Mouse (Mus musculus) cerebellum, adult 11-12 months (tissue): ENCODE results near the gene Rasgrf2.
"Not testable (repeated sequence)": the region's sequence is repeated elsewhere in the genome, so short reads cannot be mapped to it uniquely, and the experiment has no call there.

Source experiments
- DNase-seq: peaks from one replicate; pipeline ENCODE4 v3.0.0; 2022

Gene Rasgrf2

GRCm38 (mm10) chr13:92131384-92132150, at the start of gene Rasgrf2:
Gene Rasgrf2, minus strand, starts transcription at chr13:92131656.
- DNase-seq = no peak

GRCm38 (mm10) chr13:92172686-92173085, 41.2 kb upstream of the Rasgrf2 start:
- not testable (repeated sequence) for DNase-seq

GRCm38 (mm10) chr13:92150551-92150950, 19.1 kb upstream of the Rasgrf2 start:
- DNase-seq = no peak

GRCm38 (mm10) chr13:92148858-92149257, 17.4 kb upstream of the Rasgrf2 start:
- no peak for DNase-seq

DNA sequence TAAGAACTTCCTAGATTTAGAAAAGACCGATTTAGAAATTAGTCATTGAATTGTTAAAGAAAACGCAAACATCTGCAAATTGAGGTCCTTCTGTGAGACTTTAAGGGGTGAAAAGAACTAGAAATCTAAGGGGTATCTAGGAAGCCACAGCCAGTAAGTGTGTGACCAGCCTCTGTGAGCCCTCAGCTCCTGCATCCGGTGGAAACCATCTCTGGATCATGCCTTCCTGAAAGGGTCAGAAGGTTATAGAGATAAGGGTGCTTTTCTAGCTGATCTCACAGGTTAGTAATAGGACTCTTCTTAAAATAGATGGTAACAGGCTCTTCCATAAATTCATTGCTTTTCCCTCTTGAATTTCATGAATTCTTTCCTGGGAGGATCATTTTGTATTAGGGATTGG, 3.3 kb upstream of the Rasgrf2 start:
- no peak for DNase-seq

GRCm38 (mm10) chr13:92132599-92132998, 1.1 kb upstream of the Rasgrf2 start:
- DNase-seq = no peak

DNA sequence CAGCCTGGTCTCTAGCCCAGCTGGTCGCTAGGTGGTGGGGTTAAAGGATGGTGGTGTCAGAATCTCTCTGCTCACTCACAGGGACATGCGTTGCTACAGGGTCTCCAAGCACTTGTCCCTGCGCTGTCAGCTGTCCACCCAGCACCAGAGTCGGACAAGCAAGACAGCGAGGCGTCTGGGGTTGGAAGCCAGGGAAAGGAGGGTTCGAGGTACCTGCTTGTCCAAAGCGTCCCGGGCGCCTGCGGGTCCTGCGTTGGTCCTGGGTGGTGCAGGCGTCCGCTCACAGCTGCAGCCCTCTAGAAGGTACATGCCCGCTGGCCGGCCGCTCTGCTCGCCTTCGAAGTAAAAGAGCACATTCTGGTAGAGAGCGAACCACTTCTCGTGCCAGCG, 467 bp downstream of the Rasgrf2 start:
- DNase-seq = no peak

DNA sequence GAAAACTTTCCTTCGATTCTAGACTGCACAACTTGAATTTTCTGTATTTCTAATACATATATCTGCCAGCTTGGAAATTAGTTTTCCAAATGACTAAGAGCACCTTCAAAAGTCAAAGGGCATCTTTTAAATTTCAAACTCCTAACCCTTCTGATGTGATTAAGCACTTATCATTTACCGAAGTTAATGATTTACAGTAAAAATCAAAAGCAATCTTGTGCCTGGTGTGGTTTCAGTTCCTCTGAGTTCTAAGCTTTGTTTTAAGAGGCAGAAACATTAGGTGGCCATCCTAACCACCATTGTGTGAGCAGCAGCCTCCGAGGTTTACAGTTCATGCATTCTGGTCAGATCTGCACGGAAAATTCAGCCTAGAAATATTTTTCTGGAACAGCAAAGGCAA, 1.6 kb downstream of the Rasgrf2 start:
- no peak for DNase-seq

DNA sequence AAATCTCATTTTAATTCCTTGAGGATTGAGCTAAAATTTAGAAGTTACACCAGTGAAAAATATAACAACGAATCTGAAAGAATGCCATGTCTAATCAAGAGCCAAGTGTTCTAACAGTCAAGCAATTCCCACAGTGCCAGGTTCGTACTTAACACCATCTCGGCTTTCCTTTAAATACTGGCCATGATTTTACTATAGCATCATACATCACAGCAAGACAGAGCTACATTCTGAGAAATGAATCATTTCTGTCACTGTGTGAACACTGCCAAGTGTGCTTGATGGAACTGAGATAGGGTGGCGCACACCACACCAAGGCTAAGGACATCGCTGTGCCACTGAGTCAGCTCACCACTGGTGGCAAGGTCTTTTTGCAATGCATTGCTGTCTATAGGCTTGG, 5.6 kb downstream of the Rasgrf2 start:
- DNase-seq = no peak

DNA sequence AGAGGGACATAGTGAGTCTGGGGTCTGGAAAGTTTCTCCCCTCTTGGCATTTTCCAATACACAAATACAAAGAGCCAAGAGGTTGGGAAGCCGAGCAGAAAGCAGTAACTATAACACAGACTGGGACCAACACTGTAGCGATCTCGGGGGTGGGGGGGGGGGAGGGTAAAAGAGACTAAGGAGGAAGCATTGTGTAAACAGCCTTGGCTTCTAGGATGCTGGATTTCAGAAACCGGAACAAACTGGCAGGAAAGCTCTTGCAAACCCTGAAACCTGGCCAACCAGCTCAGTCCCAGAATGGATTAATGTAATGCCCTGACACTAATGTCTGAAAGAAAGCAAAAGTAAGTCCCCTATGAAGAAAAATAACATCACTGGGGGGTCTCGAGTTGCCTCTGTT, 11.8 kb downstream of the Rasgrf2 start:
- no peak for DNase-seq

DNA sequence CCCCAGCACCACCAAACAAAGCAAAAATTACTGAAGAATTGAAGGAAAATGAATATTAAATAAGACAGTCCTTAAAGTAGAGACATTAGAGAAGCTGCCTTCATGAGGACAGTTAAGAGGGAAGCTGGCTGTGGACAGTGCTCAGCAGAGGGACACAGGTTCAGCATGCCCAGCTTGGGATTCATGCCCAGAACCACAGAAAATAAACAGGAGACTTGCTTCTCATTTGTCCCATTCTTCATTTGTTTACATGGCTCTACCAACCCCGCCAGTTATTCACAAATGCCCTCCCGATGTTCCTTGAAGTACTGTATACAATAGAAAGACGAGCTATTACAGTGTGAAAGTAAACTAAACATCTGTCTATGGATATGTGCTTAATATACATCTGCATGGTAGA, 17.4 kb downstream of the Rasgrf2 start:
- no peak for DNase-seq

DNA sequence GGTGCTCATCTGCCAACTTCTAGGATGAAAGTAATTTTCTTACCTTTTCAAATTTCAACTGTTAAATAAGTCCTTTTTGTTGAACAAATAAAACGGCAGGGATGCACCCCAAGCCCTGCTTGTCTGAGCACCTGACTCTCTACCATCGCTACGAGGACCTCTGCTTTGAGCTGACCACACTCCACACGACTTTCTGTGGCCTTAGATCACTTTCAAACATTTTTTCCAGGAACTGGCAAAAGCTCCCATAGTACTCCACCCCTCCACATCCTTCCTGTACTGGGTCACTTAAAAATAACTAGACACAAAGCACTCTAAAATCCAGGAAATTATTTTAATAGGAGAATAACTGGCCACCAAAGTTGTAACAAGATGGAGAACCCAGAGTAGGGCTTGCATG, 23.2 kb downstream of the Rasgrf2 start:
- no peak for DNase-seq

GRCm38 (mm10) chr13:92104259-92104658, 27.2 kb downstream of the Rasgrf2 start:
- no peak for DNase-seq

DNA sequence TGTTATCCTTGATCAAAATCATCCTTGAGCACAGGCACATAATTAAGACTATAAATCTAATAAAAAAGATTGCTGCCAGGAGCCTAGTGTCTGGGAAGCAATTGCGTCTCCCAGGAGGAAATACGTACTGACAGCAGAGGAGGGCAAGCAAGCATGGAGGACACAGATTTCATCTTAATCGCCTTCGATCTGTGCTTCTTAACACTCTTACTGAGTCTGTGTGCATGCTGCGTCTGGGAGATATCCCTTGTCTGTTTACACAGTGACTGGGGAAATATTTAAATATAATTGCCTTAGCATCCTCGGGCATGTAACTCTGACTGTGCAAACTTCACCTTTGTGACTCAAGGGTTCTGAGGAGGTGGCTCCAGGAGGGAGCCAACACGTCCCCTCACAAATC, 33.0 kb downstream of the Rasgrf2 start:
- DNase-seq = no peak

GRCm38 (mm10) chr13:92095131-92096090, 36.0 kb downstream of the Rasgrf2 start:
- no peak for DNase-seq

DNA sequence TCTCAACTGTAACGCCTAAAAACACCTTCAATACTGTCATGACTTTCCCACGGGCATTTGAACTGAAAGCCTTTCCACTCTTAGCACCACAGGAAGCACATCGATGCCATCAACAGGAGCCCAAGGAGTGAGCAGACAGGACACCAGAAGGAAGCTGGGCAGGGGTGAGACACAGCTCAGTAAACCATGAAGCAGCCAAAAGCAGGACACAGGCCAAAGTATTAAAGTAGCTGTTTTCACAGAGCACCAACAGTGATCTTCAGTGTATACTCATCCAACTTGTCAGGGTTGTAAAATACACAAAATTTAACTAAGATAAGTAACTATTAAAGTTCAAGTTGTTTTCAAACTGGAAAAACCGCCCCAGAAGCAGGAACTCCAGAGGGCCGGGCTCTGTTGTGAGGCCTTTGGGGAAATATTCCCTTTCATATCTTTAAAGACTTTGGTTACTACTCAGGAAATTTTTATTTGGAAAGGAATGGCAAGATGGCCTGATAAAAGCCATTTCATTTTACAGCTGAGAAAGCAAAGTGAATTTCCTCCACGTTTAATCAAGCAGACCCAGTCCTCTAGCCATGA, 37.7 kb downstream of the Rasgrf2 start:
- no peak for DNase-seq

- no peak for DNase-seq
These were observed 58.3 kb downstream of the Rasgrf2 start for GRCm38 (mm10) chr13:92073111-92073510.

- no peak for DNase-seq
These were observed 62.8 kb downstream of the Rasgrf2 start for GRCm38 (mm10) chr13:92068651-92069050.

DNA sequence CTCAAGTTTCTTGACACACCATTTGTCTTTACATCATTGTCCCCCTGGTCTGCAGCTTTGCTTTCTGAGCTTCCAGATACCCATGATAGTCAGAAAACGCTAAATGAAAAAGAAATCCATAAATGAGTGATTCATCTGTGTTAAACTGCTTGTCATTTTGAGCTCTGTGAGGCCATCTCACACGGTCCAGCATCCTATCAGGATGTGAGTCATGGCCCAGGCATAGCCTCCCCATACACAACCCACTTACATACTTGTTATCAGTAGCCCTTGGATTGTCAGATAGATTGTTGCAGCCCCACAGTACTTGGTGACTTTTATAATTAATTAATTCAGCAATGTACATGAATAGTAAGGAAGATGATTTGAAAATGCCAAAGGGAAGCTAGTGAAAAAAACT, 63.6 kb downstream of the Rasgrf2 start:
- DNase-seq = no peak

- no peak for DNase-seq
These were observed 77.7 kb downstream of the Rasgrf2 start for GRCm38 (mm10) chr13:92053748-92054147.

DNA sequence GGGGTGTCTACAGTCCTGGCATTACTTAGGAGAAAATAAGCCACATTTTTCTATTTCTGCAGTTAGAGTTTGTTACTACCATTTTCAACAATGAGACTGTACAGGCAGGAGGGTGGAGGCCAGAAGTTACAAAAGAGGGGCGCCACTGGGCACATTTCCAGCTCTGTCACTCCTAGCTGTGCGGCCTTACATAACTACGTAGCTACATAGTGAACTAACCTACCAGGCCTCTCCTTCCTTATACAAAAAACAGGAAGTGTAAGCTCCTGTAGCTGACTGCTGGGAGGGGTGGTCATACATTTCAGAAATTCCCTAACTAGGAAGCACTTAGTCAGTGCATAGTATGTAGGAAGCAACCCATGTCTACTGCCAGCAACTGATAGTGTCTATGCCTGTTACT, 78.5 kb downstream of the Rasgrf2 start:
- no peak for DNase-seq

DNA sequence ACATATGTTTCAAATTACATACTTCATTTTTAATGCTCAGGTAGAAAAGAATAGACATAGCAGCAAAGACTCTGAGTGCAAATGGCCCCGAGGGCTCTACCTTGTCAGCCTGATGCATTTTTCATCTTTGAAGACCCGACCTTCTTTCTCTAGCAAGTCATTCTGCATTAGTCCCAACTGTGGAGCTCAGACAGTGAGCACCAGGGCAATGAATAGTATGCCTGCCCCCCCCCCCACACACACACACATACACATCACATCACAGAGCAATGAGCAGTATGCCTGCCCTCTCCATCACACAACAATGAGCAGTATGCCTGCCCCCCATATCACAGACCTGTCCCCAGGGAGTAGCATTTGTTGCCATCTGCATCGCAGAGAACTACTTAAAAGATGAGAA, 80.2 kb downstream of the Rasgrf2 start:
- no peak for DNase-seq
